8 mouse cellular contexts compared by ENCODE assay signal in genomic region chr12:29953999-29954398, GRCm38 (mm10). TPM values are rescaled to one million over a fixed set of nuclear protein-coding genes. Genes with fewer than 3 reads are reported as not detected.
DNase-seq lines count a peak whose midpoint lies in the region; ATAC-seq and TF ChIP-seq lines count a peak whose summit lies in the region.

No protein-coding gene starts in this region.

- H3K79me2 ChIP-seq in myocyte (ENCODE audit: control insufficient read depth, insufficient read depth): peaks cover 76% of the 10 kb centered on the region

- 31% methylated on average over 11 of the region's 11 CpGs for WGBS in kidney, postnatal 0 days
- 33% methylated on average over 11 of the region's 11 CpGs for WGBS in embryonic facial prominence, embryonic 12.5 days
- 52% methylated on average over 11 of the region's 11 CpGs for WGBS in heart, postnatal 0 days
- 63% methylated on average over 11 of the region's 11 CpGs for WGBS in liver, postnatal 0 days (ENCODE audit: insufficient replicate concordance)

- no peaks in the 10 kb centered on the region for H3K9me3 ChIP-seq in kidney, postnatal 0 days (replicated peaks; ENCODE audit: low read length)
- H3K9me3 ChIP-seq in embryonic facial prominence, embryonic 12.5 days: no peaks in the 10 kb centered on the region
- no peaks in the 10 kb centered on the region for H3K9me3 ChIP-seq in heart, postnatal 0 days (replicated peaks; ENCODE audit: control insufficient read depth, low read length)
- no peaks in the 10 kb centered on the region for H3K9me3 ChIP-seq in liver, postnatal 0 days (ENCODE audit: low read length)

- no peaks in the 10 kb centered on the region for H3K36me3 ChIP-seq in kidney, postnatal 0 days (ENCODE audit: insufficient read depth, low read length)
- H3K36me3 ChIP-seq in embryonic facial prominence, embryonic 12.5 days: 0 out of 2 replicates have a peak, but pooled peaks cover 5% of the 10 kb centered on the region
- no peaks in the 10 kb centered on the region for H3K36me3 ChIP-seq in heart, postnatal 0 days (replicated peaks; ENCODE audit: control insufficient read depth, insufficient read depth, low read length)
- no peaks in the 10 kb centered on the region for H3K36me3 ChIP-seq in myocyte (ENCODE audit: control insufficient read depth, insufficient read depth)
- H3K36me3 ChIP-seq in liver, postnatal 0 days (replicated peaks; ENCODE audit: insufficient read depth, low read length): no peaks in the 10 kb centered on the region

- H3K4me2 ChIP-seq in kidney, postnatal 0 days (ENCODE audit: low read length): no peak overlapping the region
- H3K4me2 ChIP-seq in embryonic facial prominence, embryonic 12.5 days (replicated peaks): no peak overlapping the region
- H3K4me2 ChIP-seq in heart, postnatal 0 days (ENCODE audit: low read depth, low read length): no peak overlapping the region
- peak overlapping the region; percentile 57 for H3K4me2 ChIP-seq in myocyte (ENCODE audit: low read depth)
- H3K4me2 ChIP-seq in liver, postnatal 0 days (ENCODE audit: low read depth, low read length): no peak overlapping the region

- H3ac ChIP-seq in myocyte (ENCODE audit: control insufficient read depth, insufficient read length): no peak overlapping the region

- peaks cover 52% of the 10 kb centered on the region for H3K4me1 ChIP-seq in kidney, postnatal 0 days (replicated peaks; ENCODE audit: insufficient read depth, low read length)
- H3K4me1 ChIP-seq in embryonic facial prominence, embryonic 12.5 days: peaks cover 53% of the 10 kb centered on the region
- H3K4me1 ChIP-seq in heart, postnatal 0 days (ENCODE audit: control insufficient read depth, insufficient read depth): peaks cover 71% of the 10 kb centered on the region
- no peaks in the 10 kb centered on the region for H3K4me1 ChIP-seq in liver, postnatal 0 days (ENCODE audit: insufficient read depth)

- peak; percentile 75; the same call in 1 of the 2 replicates for TF ChIP-seq EP300 in heart, postnatal 0 days (IDR thresholded peaks at IDR 0.05; ENCODE audit: low read depth)
- no peak for TF ChIP-seq EP300 in liver, postnatal 0 days (IDR thresholded peaks at IDR 0.05; ENCODE audit: low read depth)

- ATAC-seq in kidney, postnatal 0 days (replicated peaks; ENCODE audit: low FRiP score, low read depth): no peak
- 0 out of 2 replicates have a peak, but pooled peaks have one; percentile 19 for ATAC-seq in embryonic facial prominence, embryonic 12.5 days (ENCODE audit: insufficient number of reproducible peaks, insufficient read depth, low FRiP score, low TSS enrichment)
- peak; percentile 30; the same call in 1 of the 2 replicates for ATAC-seq in heart, postnatal 0 days (ENCODE audit: insufficient read depth, low read depth)
- no peak for ATAC-seq in liver, postnatal 0 days

- H3K4me3 ChIP-seq in kidney, postnatal 0 days (replicated peaks; ENCODE audit: low read depth, low read length): no peak overlapping the region
- no peak overlapping the region for H3K4me3 ChIP-seq in embryonic facial prominence, embryonic 12.5 days
- H3K4me3 ChIP-seq in heart, postnatal 0 days (ENCODE audit: low read depth, low read length): no peak overlapping the region
- no peak overlapping the region for H3K4me3 ChIP-seq in myocyte
- no peak overlapping the region for H3K4me3 ChIP-seq in liver, postnatal 0 days (ENCODE audit: low read depth, low read length)

- H3K27me3 ChIP-seq in kidney, postnatal 0 days (ENCODE audit: insufficient read depth, low read length): no peaks in the 10 kb centered on the region
- no peaks in the 10 kb centered on the region for H3K27me3 ChIP-seq in embryonic facial prominence, embryonic 12.5 days
- no peaks in the 10 kb centered on the region for H3K27me3 ChIP-seq in heart, postnatal 0 days (ENCODE audit: control insufficient read depth, insufficient read depth, low read length)
- no peaks in the 10 kb centered on the region for H3K27me3 ChIP-seq in myocyte (ENCODE audit: control insufficient read depth, insufficient read depth, insufficient read length)
- no peaks in the 10 kb centered on the region for H3K27me3 ChIP-seq in liver, postnatal 0 days (ENCODE audit: insufficient read depth, low read length)

- H3K27ac ChIP-seq in kidney, postnatal 0 days: peak overlapping the region; percentile 54
- peak overlapping the region; percentile 46 for H3K27ac ChIP-seq in embryonic facial prominence, embryonic 12.5 days
- H3K27ac ChIP-seq in heart, postnatal 0 days (ENCODE audit: low read depth): peak overlapping the region; percentile 82
- no peak overlapping the region for H3K27ac ChIP-seq in liver, postnatal 0 days (ENCODE audit: low read depth)

- TF ChIP-seq POLR2A in myocyte (IDR thresholded peaks at IDR 0.05; ENCODE audit: insufficient read length, low read depth): no peak

- no peak for DNase-seq in kidney, postnatal 0 days (ENCODE audit: low spot score)
- DNase-seq in kidney, adult 18-20 months: no peak
- no peak for DNase-seq in heart, postnatal 0 days (ENCODE audit: low spot score)
- no peak for DNase-seq in spleen, adult 12 weeks (ENCODE audit: low spot score)
- no peak for DNase-seq in liver, postnatal 0 days
- DNase-seq in frontal cortex, postnatal 36 days (ENCODE audit: low spot score in 2 of 2): no peak

- no peak for TF ChIP-seq CTCF in kidney, postnatal 0 days (IDR thresholded peaks at IDR 0.05; ENCODE audit: low read depth)
- no peak for TF ChIP-seq CTCF in heart, postnatal 0 days (IDR thresholded peaks at IDR 0.05; ENCODE audit: low read depth)
- no peak for TF ChIP-seq CTCF in liver, postnatal 0 days (IDR thresholded peaks at IDR 0.05; ENCODE audit: low read depth)

- no peak overlapping the region for H3K9ac ChIP-seq in kidney, postnatal 0 days (ENCODE audit: low read depth, low read length)
- H3K9ac ChIP-seq in embryonic facial prominence, embryonic 12.5 days: no peak overlapping the region
- H3K9ac ChIP-seq in heart, postnatal 0 days (replicated peaks; ENCODE audit: low read depth, low read length): no peak overlapping the region
- no peak overlapping the region for H3K9ac ChIP-seq in liver, postnatal 0 days (replicated peaks)

TF ChIP-seq in myocyte, 11 proteins besides CTCF, POLR2A, EP300 and RAD21:
- TF ChIP-seq MYOD1 (IDR thresholded peaks at IDR 0.05; ENCODE audit: control insufficient read depth in 1 of 3, insufficient read length in 2 of 3, low read depth in 2 of 3) (peak in 2 of 3 experiments; percentile 37 to 49), TCF3 (IDR thresholded peaks at IDR 0.05; ENCODE audit: insufficient read length, low read depth) (no peak)

RNA-seq across cellular contexts. Expression of gene Pxdn, which starts 16.6 kb away (rescaled TPM):
- polyA plus RNA-seq in kidney, postnatal 0 days (2015; fragmentation: Nextera tagmentation; extraction: Ambion mirVana): 49.9 and 56.4 TPM in 2 replicates
- 129 and 130 TPM in 2 replicates for polyA plus RNA-seq in embryonic facial prominence, embryonic 12.5 days (2016; fragmentation: Nextera tagmentation; extraction: Ambion mirVana)
- 144 TPM in 2 replicates for total RNA-seq in heart, postnatal 0 days (2014; rRNA removed; ENCODE audit: low replicate concordance)
- polyA plus RNA-seq in heart, postnatal 0 days (2015; fragmentation: Nextera tagmentation; extraction: Ambion mirVana): 42.4 and 49.7 TPM in 2 replicates
- polyA plus RNA-seq in myocyte (2012; fragmentation: generic; extraction: Trizol): 50.5 TPM
- polyA plus RNA-seq in liver, postnatal 0 days (2015; fragmentation: Nextera tagmentation; extraction: Ambion mirVana): 4.9 TPM in 2 replicates

Comparison
In these comparisons a context has a peak if more than half of its experiments do, and no peak if none do; other contexts are left out.
1. ATAC-seq: peak in embryonic facial prominence, embryonic 12.5 days (single experiment) and heart, postnatal 0 days (single experiment); none in kidney, postnatal 0 days (single experiment) and liver, postnatal 0 days (single experiment).